ENCODE assay signal across 8 mouse cellular contexts in genomic region chr8:83290176-83290575, GRCm38 (mm10). TPM values are rescaled to one million over a fixed set of nuclear protein-coding genes. Genes with fewer than 3 reads are reported as not detected.
DNase-seq lines count a peak whose midpoint lies in the region; ATAC-seq and TF ChIP-seq lines count a peak whose summit lies in the region.

Gene Ucp1, plus strand, starts transcription at chr8:83290352.

- no peak within 1 kb of the TSS for H3K9ac ChIP-seq in forebrain, postnatal 0 days
- H3K9ac ChIP-seq in limb, embryonic 15.5 days, result no peak within 1 kb of the TSS

- no peaks in the 10 kb centered on the region for H3K9me3 ChIP-seq in forebrain, postnatal 0 days (ENCODE audit: low read length)
- no peaks in the 10 kb centered on the region for H3K9me3 ChIP-seq in limb, embryonic 15.5 days

- peak within 1 kb of the TSS; percentile 46 for H3K4me2 ChIP-seq in forebrain, postnatal 0 days (ENCODE audit: low read depth)
- H3K4me2 ChIP-seq in limb, embryonic 15.5 days, result peak within 1 kb of the TSS; percentile 38

- no peak for DNase-seq in lung, adult 2 months
- DNase-seq in lung, postnatal 14 days, result no peak
- peak; percentile 13 to 39 for DNase-seq in adrenal gland, postnatal 36 days
- no peak for DNase-seq in forebrain, postnatal 0 days
- no peak for DNase-seq in spleen, adult 18-20 months
- no peak for DNase-seq in spleen, postnatal 36 days (ENCODE audit: low spot score in 2 of 2)

- 2% methylated on average over 20 of the region's 20 CpGs for WGBS in lung, adult 2 months
- 5% methylated on average over 20 of the region's 20 CpGs for WGBS in forebrain, postnatal 0 days
- 1% methylated on average over 17 of the region's 20 CpGs for WGBS in limb, embryonic 15.5 days

- no peaks in the 10 kb centered on the region for H3K36me3 ChIP-seq in forebrain, postnatal 0 days (ENCODE audit: insufficient read depth)
- no peaks in the 10 kb centered on the region for H3K36me3 ChIP-seq in limb, embryonic 15.5 days

- ATAC-seq in forebrain, postnatal 0 days, result no peak
- ATAC-seq in limb, embryonic 15.5 days (ENCODE audit: insufficient number of reproducible peaks, low FRiP score, low TSS enrichment, low read depth), result no peak
- ATAC-seq in megakaryocyte, adult 5-6 weeks (ENCODE audit: poor library complexity, severe bottlenecking), result no peak

- H3K27ac ChIP-seq in forebrain, postnatal 0 days (ENCODE audit: low read depth, low read length), result no peak within 1 kb of the TSS
- no peak within 1 kb of the TSS for H3K27ac ChIP-seq in limb, embryonic 15.5 days

- TF ChIP-seq CTCF in lung, adult 2 months (IDR thresholded peaks at IDR 0.05; ENCODE audit: insufficient read depth, low read length), result no peak
- TF ChIP-seq CTCF in forebrain, postnatal 0 days (IDR thresholded peaks at IDR 0.05; ENCODE audit: low read depth), result peak; percentile 20; the same call in 1 of the 2 replicates

- TF ChIP-seq POLR2A in lung, adult 2 months (IDR thresholded peaks at IDR 0.05; ENCODE audit: borderline replicate concordance, extremely low read depth, low read depth, low read length), result no peak

- no peak within 1 kb of the TSS for H3K4me3 ChIP-seq in lung, adult 2 months (replicated peaks; ENCODE audit: extremely low read depth, low read depth, low read length)
- peak within 1 kb of the TSS; percentile 17 for H3K4me3 ChIP-seq in forebrain, postnatal 0 days (ENCODE audit: low read depth, low read length)
- peak within 1 kb of the TSS; percentile 24 for H3K4me3 ChIP-seq in limb, embryonic 15.5 days

- H3K4me1 ChIP-seq in lung, adult 2 months (ENCODE audit: control insufficient read depth, insufficient read depth, low read length), result no peaks in the 10 kb centered on the region
- no peaks in the 10 kb centered on the region for H3K4me1 ChIP-seq in forebrain, postnatal 0 days (ENCODE audit: insufficient read depth)
- peaks cover 5% of the 10 kb centered on the region for H3K4me1 ChIP-seq in limb, embryonic 15.5 days

- H3K27me3 ChIP-seq in forebrain, postnatal 0 days (ENCODE audit: insufficient read depth, low read length), result peaks cover 12% of the 10 kb centered on the region; the same call in 1 of the 2 replicates
- H3K27me3 ChIP-seq in limb, embryonic 15.5 days, result peaks cover 29% of the 10 kb centered on the region

RNA-seq across cellular contexts. Expression of gene Ucp1, which starts in this region (rescaled TPM):
- 2.1 and 179 TPM in 2 replicates for polyA plus RNA-seq in lung, adult 2 months (2012; rRNA removed)
- 100 to 1,000 TPM; 518 to 847 TPM for total RNA-seq in adrenal gland, postnatal 36 days (2021)
- total RNA-seq in forebrain, postnatal 0 days (2014; rRNA removed), result 0.85 TPM in 1 of 2 replicates, not detected in the other
- polyA plus RNA-seq in forebrain, postnatal 0 days (2015; fragmentation: Nextera tagmentation; extraction: Ambion mirVana), result not detected in 2 replicates
- polyA plus RNA-seq in limb, embryonic 15.5 days (2015; fragmentation: Nextera tagmentation; extraction: Ambion mirVana), result not detected in 2 replicates
- not detected in 2 replicates for total RNA-seq in megakaryocyte, adult 5-6 weeks (2015)
- 0.07 TPM in 1 of 2 replicates, not detected in the other for total RNA-seq in megakaryocyte, adult 5-6 weeks (2017)

Comparison
In these comparisons a context has a peak if more than half of its experiments do, and no peak if none do; other contexts are left out.
1. RNA of gene Ucp1 (total RNA-seq): 518 to 847 TPM in adrenal gland, postnatal 36 days; 0.07 TPM in megakaryocyte, adult 5-6 weeks and 0.85 TPM in forebrain, postnatal 0 days; every median in the first group is over 100 times any median in the second.
2. DNase-seq: peak in adrenal gland, postnatal 36 days (2 of 2); none in lung, adult 2 months (single experiment), lung, postnatal 14 days (single experiment), forebrain, postnatal 0 days (single experiment), spleen, adult 18-20 months (0 of 2) and spleen, postnatal 36 days (0 of 2).